Mouse (Mus musculus): ENCODE data around the gene Bckdhb. TPM values are rescaled to one million over a fixed set of nuclear protein-coding genes. Genes with fewer than 3 reads are reported as not detected.

Gene Bckdhb
- polyA plus RNA-seq, 1 experiment, result 57.7 TPM

GRCm38 (mm10) chr9:84106438-84106837 is 181.5 kb downstream of the Bckdhb start:
- Histone ChIP-seq H3K4me3 (ENCODE audit: insufficient read depth, low read depth, low read length) (no peak overlapping the region), H3K27me3 (replicated peaks; ENCODE audit: control insufficient read depth, insufficient read depth, low read length) (no peaks in the 10 kb centered on the region), H3K27ac (ENCODE audit: insufficient read depth, low read depth, low read length) (no peak overlapping the region), H3K4me1 (ENCODE audit: control insufficient read depth, insufficient read depth, low read length) (no peaks in the 10 kb centered on the region), H3K36me3 (ENCODE audit: control insufficient read depth, insufficient read depth, low read length) (no peaks in the 10 kb centered on the region)
- DNase-seq, result no peak
- 85% methylated on average over 2 of the region's 2 CpGs for WGBS
- TF ChIP-seq CTCF (conservative IDR thresholded peaks at IDR 0.05; ENCODE audit: insufficient read depth, insufficient read length, low read depth, low read length) (no peak), POLR2A (IDR thresholded peaks at IDR 0.05; ENCODE audit: low read depth, low read length) (no peak)

DNA sequence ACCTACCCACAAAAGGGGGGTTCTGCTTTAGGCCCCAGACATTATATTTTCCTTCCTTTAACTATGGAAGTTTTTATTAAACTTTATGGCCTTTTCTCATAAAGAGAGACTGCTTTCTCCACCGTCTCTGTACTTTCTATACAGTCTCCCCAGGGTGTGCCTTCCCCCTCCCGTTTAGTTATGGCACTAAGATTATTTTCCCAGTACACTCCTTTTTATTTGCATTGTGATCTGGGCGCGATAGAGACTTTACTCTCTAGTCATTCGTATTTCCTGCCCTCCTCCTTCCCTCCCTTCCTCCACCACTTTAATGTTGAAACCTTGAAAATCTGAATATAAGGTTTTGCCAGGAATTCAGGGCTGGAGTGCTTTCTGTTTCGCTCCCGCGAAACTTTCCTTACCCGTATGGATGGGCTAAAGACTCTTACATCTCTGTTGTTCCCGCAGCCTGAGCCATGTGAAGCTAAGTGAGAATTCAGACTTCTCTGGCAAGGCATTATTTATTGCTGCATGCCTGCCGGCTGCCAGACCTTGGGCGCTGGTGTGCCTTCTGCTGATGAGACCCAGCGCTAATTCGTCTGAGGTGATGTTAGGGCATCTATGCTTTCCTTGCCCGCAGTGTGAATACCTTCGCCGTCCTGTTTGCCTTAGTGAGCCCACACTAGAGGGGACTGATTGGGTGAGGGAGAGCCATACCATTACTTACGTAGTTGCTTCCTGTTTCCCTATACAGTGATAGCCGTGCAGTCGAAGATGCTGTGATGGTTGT is 182.3 kb downstream of the Bckdhb start:
- no peak for DNase-seq

DNA sequence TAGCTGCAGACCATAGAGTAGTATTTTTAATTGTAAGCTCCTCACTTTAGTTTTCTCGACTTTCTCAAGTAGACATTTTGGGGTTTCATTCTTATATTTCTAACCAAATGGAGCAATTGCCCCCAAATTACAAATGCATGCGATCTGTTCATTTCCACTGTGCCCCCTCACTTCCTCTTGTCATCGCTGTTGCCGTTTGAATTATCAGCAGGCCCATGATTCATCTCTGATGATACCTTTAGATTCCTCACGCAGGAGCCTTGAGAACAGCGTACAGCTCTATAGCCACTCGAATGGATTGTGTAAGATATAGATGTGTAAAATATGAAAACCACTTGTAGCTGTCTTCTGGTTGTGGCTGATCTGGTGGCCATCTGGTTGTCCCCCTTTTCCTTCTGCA is 183.6 kb downstream of the Bckdhb start:
- TF ChIP-seq CTCF (conservative IDR thresholded peaks at IDR 0.05; ENCODE audit: insufficient read depth, insufficient read length, low read depth, low read length), result no peak
- TF ChIP-seq POLR2A (IDR thresholded peaks at IDR 0.05; ENCODE audit: low read depth, low read length), result no peak
- H3K4me1 ChIP-seq (ENCODE audit: control insufficient read depth, insufficient read depth, low read length), result no peaks in the 10 kb centered on the region
- no peaks in the 10 kb centered on the region for H3K27me3 ChIP-seq (replicated peaks; ENCODE audit: control insufficient read depth, insufficient read depth, low read length)
- DNase-seq, result no peak
- 88% methylated on average over 7 of the region's 7 CpGs for WGBS
- H3K27ac ChIP-seq (ENCODE audit: insufficient read depth, low read depth, low read length), result no peak overlapping the region
- no peak overlapping the region for H3K4me3 ChIP-seq (ENCODE audit: insufficient read depth, low read depth, low read length)
- H3K36me3 ChIP-seq (ENCODE audit: control insufficient read depth, insufficient read depth, low read length), result no peaks in the 10 kb centered on the region

More for the DNA sequence above, 182.3 kb downstream of the Bckdhb start:
- 47% methylated on average over 20 of the region's 20 CpGs for WGBS
- no peaks in the 10 kb centered on the region for H3K27me3 ChIP-seq (replicated peaks; ENCODE audit: control insufficient read depth, insufficient read depth, low read length)
- TF ChIP-seq CTCF (conservative IDR thresholded peaks at IDR 0.05; ENCODE audit: insufficient read depth, insufficient read length, low read depth, low read length) (no peak), POLR2A (IDR thresholded peaks at IDR 0.05; ENCODE audit: low read depth, low read length) (no peak)
- H3K4me1 ChIP-seq (ENCODE audit: control insufficient read depth, insufficient read depth, low read length), result no peaks in the 10 kb centered on the region
- no peak overlapping the region for H3K4me3 ChIP-seq (ENCODE audit: insufficient read depth, low read depth, low read length)
- H3K27ac ChIP-seq (ENCODE audit: insufficient read depth, low read depth, low read length), result no peak overlapping the region
- H3K36me3 ChIP-seq (ENCODE audit: control insufficient read depth, insufficient read depth, low read length), result no peaks in the 10 kb centered on the region

- no peak for DNase-seq
- no peaks in the 10 kb centered on the region for H3K27me3 ChIP-seq (replicated peaks; ENCODE audit: control insufficient read depth, insufficient read depth, low read length)
- H3K27ac ChIP-seq (ENCODE audit: insufficient read depth, low read depth, low read length), result no peak overlapping the region
- TF ChIP-seq CTCF (conservative IDR thresholded peaks at IDR 0.05; ENCODE audit: insufficient read depth, insufficient read length, low read depth, low read length) (no peak), POLR2A (IDR thresholded peaks at IDR 0.05; ENCODE audit: low read depth, low read length) (no peak)
- H3K36me3 ChIP-seq (ENCODE audit: control insufficient read depth, insufficient read depth, low read length), result no peaks in the 10 kb centered on the region
- H3K4me3 ChIP-seq (ENCODE audit: insufficient read depth, low read depth, low read length), result no peak overlapping the region
- 56% methylated on average over 6 of the region's 6 CpGs for WGBS
- no peaks in the 10 kb centered on the region for H3K4me1 ChIP-seq (ENCODE audit: control insufficient read depth, insufficient read depth, low read length)
These were observed 185.0 kb downstream of the Bckdhb start for GRCm38 (mm10) chr9:84109777-84110478.

DNA sequence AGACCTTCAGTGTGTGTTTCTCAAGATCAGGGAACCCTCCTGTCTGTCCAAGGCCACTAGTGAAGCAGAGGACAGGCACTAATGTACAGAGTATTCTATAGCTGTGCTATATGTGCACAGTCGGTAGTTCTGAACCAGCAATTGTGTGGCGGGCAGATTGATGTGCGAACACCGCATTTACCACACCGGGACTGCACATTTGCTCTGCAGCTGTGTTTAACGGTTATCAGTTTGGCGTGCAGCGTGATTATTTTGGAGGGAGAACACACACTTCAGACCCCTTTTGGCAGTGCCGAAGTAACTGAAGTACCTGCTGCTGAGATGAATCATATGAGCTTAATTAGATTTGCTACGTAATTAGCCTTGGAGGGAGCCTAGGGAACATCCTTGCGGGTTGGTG is 185.7 kb downstream of the Bckdhb start:
- no peaks in the 10 kb centered on the region for H3K36me3 ChIP-seq (ENCODE audit: control insufficient read depth, insufficient read depth, low read length)
- DNase-seq, result no peak
- no peak for TF ChIP-seq POLR2A (IDR thresholded peaks at IDR 0.05; ENCODE audit: low read depth, low read length)
- no peak for TF ChIP-seq CTCF (conservative IDR thresholded peaks at IDR 0.05; ENCODE audit: insufficient read depth, insufficient read length, low read depth, low read length)
- 55% methylated on average over 11 of the region's 11 CpGs for WGBS
- H3K4me1 ChIP-seq (ENCODE audit: control insufficient read depth, insufficient read depth, low read length), result no peaks in the 10 kb centered on the region
- no peak overlapping the region for H3K4me3 ChIP-seq (ENCODE audit: insufficient read depth, low read depth, low read length)
- no peaks in the 10 kb centered on the region for H3K27me3 ChIP-seq (replicated peaks; ENCODE audit: control insufficient read depth, insufficient read depth, low read length)
- no peak overlapping the region for H3K27ac ChIP-seq (ENCODE audit: insufficient read depth, low read depth, low read length)

GRCm38 (mm10) chr9:84112319-84112718 is 187.4 kb downstream of the Bckdhb start:
- Histone ChIP-seq H3K27ac (ENCODE audit: insufficient read depth, low read depth, low read length) (no peak overlapping the region), H3K4me3 (ENCODE audit: insufficient read depth, low read depth, low read length) (no peak overlapping the region), H3K4me1 (ENCODE audit: control insufficient read depth, insufficient read depth, low read length) (no peaks in the 10 kb centered on the region), H3K36me3 (ENCODE audit: control insufficient read depth, insufficient read depth, low read length) (no peaks in the 10 kb centered on the region), H3K27me3 (replicated peaks; ENCODE audit: control insufficient read depth, insufficient read depth, low read length) (no peaks in the 10 kb centered on the region)
- TF ChIP-seq POLR2A (IDR thresholded peaks at IDR 0.05; ENCODE audit: low read depth, low read length) (no peak), CTCF (conservative IDR thresholded peaks at IDR 0.05; ENCODE audit: insufficient read depth, insufficient read length, low read depth, low read length) (no peak)
- no peak for DNase-seq
- WGBS, result 70% methylated on average over 1 of the region's 1 CpGs

GRCm38 (mm10) chr9:84112842-84113568 is 188.1 kb downstream of the Bckdhb start:
- no peaks in the 10 kb centered on the region for H3K4me1 ChIP-seq (ENCODE audit: control insufficient read depth, insufficient read depth, low read length)
- no peak for TF ChIP-seq CTCF (conservative IDR thresholded peaks at IDR 0.05; ENCODE audit: insufficient read depth, insufficient read length, low read depth, low read length)
- TF ChIP-seq POLR2A (IDR thresholded peaks at IDR 0.05; ENCODE audit: low read depth, low read length), result no peak
- H3K27ac ChIP-seq (ENCODE audit: insufficient read depth, low read depth, low read length), result no peak overlapping the region
- DNase-seq, result no peak
- H3K27me3 ChIP-seq (replicated peaks; ENCODE audit: control insufficient read depth, insufficient read depth, low read length), result no peaks in the 10 kb centered on the region
- WGBS, result 92% methylated on average over 12 of the region's 12 CpGs
- H3K36me3 ChIP-seq (ENCODE audit: control insufficient read depth, insufficient read depth, low read length), result no peaks in the 10 kb centered on the region
- no peak overlapping the region for H3K4me3 ChIP-seq (ENCODE audit: insufficient read depth, low read depth, low read length)

Measured in kidney, adult 2 months (tissue).